Mouse (Mus musculus): Measurements from ENCODE around the gene Nudt9.
"Not testable (repeated sequence)": the region's sequence is repeated elsewhere in the genome, so short reads cannot be mapped to it uniquely, and the experiment has no call there.

The Nudt9 gene

GRCm38 (mm10) chr5:104009421-104009820, 36.7 kb upstream of the Nudt9 start:
- peaks cover 22% of the 10 kb centered on the region for H3K4me1 ChIP-seq (replicated peaks; ENCODE audit: low read depth, low read length)
- TF ChIP-seq POU5F1 (IDR thresholded peaks at IDR 0.05; ENCODE audit: borderline replicate concordance, low read length) (no peak), CTCF (conservative IDR thresholded peaks at IDR 0.05; ENCODE audit: low read length) (no peak), NANOG (IDR thresholded peaks at IDR 0.05; ENCODE audit: borderline replicate concordance, low read length) (no peak)
- H3K4me3 ChIP-seq (replicated peaks; ENCODE audit: low read length): no peak overlapping the region
- no peaks in the 10 kb centered on the region for H3K27me3 ChIP-seq (ENCODE audit: insufficient read depth, low read length)
- H3K9me3 ChIP-seq (ENCODE audit: low read length): no peaks in the 10 kb centered on the region
- peaks cover 70% of the 10 kb centered on the region for H3K36me3 ChIP-seq (ENCODE audit: insufficient read depth, low read length)

GRCm38 (mm10) chr5:104010261-104010660, 35.8 kb upstream of the Nudt9 start:
- no peak for TF ChIP-seq CTCF (conservative IDR thresholded peaks at IDR 0.05; ENCODE audit: low read length)
- no peak for TF ChIP-seq NANOG (IDR thresholded peaks at IDR 0.05; ENCODE audit: borderline replicate concordance, low read length)
- no peak for TF ChIP-seq POU5F1 (IDR thresholded peaks at IDR 0.05; ENCODE audit: borderline replicate concordance, low read length)
- Histone ChIP-seq H3K4me1 (replicated peaks; ENCODE audit: low read depth, low read length) (peaks cover 22% of the 10 kb centered on the region), H3K36me3 (ENCODE audit: insufficient read depth, low read length) (peaks cover 69% of the 10 kb centered on the region), H3K9me3 (ENCODE audit: low read length) (no peaks in the 10 kb centered on the region), H3K4me3 (replicated peaks; ENCODE audit: low read length) (no peak overlapping the region), H3K27me3 (ENCODE audit: insufficient read depth, low read length) (no peaks in the 10 kb centered on the region)

GRCm38 (mm10) chr5:104011419-104011818, 34.7 kb upstream of the Nudt9 start:
- peaks cover 69% of the 10 kb centered on the region for H3K36me3 ChIP-seq (ENCODE audit: insufficient read depth, low read length)
- H3K9me3 ChIP-seq (ENCODE audit: low read length): no peaks in the 10 kb centered on the region
- H3K4me3 ChIP-seq (replicated peaks; ENCODE audit: low read length): no peak overlapping the region
- peaks cover 21% of the 10 kb centered on the region for H3K4me1 ChIP-seq (replicated peaks; ENCODE audit: low read depth, low read length)
- TF ChIP-seq POU5F1 (IDR thresholded peaks at IDR 0.05; ENCODE audit: borderline replicate concordance, low read length) (no peak), NANOG (IDR thresholded peaks at IDR 0.05; ENCODE audit: borderline replicate concordance, low read length) (no peak), CTCF (conservative IDR thresholded peaks at IDR 0.05; ENCODE audit: low read length) (no peak)
- no peaks in the 10 kb centered on the region for H3K27me3 ChIP-seq (ENCODE audit: insufficient read depth, low read length)

- peaks cover 22% of the 10 kb centered on the region for H3K36me3 ChIP-seq (ENCODE audit: insufficient read depth, low read length)
- peaks cover 74% of the 10 kb centered on the region for H3K4me1 ChIP-seq (replicated peaks; ENCODE audit: low read depth, low read length)
- TF ChIP-seq NANOG (IDR thresholded peaks at IDR 0.05; ENCODE audit: borderline replicate concordance, low read length) (peak; percentile 16; the same call in 1 of the 2 replicates), CTCF (conservative IDR thresholded peaks at IDR 0.05; ENCODE audit: low read length) (no peak)
- no peaks in the 10 kb centered on the region for H3K9me3 ChIP-seq (ENCODE audit: low read length)
- no peaks in the 10 kb centered on the region for H3K27me3 ChIP-seq (ENCODE audit: insufficient read depth, low read length)
- H3K4me3 ChIP-seq (replicated peaks; ENCODE audit: low read length): peak within 1 kb of the TSS; percentile 85
Observed at GRCm38 (mm10) chr5:104021597-104022378, 24.3 kb upstream of the Nudt9 start, which contains the start of gene Hsd17b11. Gene Hsd17b11 (minus strand): TSS chr5:104021919.

GRCm38 (mm10) chr5:104022558-104022957, 23.5 kb upstream of the Nudt9 start:
- Histone ChIP-seq H3K4me1 (replicated peaks; ENCODE audit: low read depth, low read length) (peaks cover 75% of the 10 kb centered on the region), H3K4me3 (replicated peaks; ENCODE audit: low read length) (peak overlapping the region; percentile 85), H3K36me3 (ENCODE audit: insufficient read depth, low read length) (peaks cover 14% of the 10 kb centered on the region), H3K27me3 (ENCODE audit: insufficient read depth, low read length) (no peaks in the 10 kb centered on the region), H3K9me3 (ENCODE audit: low read length) (no peaks in the 10 kb centered on the region)
- TF ChIP-seq POU5F1 (IDR thresholded peaks at IDR 0.05; ENCODE audit: borderline replicate concordance, low read length) (no peak), CTCF (conservative IDR thresholded peaks at IDR 0.05; ENCODE audit: low read length) (no peak), NANOG (IDR thresholded peaks at IDR 0.05; ENCODE audit: borderline replicate concordance, low read length) (no peak)

GRCm38 (mm10) chr5:104023289-104024020, 22.7 kb upstream of the Nudt9 start:
- 0 out of 2 replicates have a peak overlapping the region, but pooled peaks have one; percentile 85 for H3K4me3 ChIP-seq (replicated peaks; ENCODE audit: low read length)
- H3K27me3 ChIP-seq (ENCODE audit: insufficient read depth, low read length): no peaks in the 10 kb centered on the region
- H3K9me3 ChIP-seq (ENCODE audit: low read length): no peaks in the 10 kb centered on the region
- peaks cover 70% of the 10 kb centered on the region for H3K4me1 ChIP-seq (replicated peaks; ENCODE audit: low read depth, low read length)
- TF ChIP-seq CTCF (conservative IDR thresholded peaks at IDR 0.05; ENCODE audit: low read length): no peak
- TF ChIP-seq POU5F1 (IDR thresholded peaks at IDR 0.05; ENCODE audit: borderline replicate concordance, low read length): no peak
- no peak for TF ChIP-seq NANOG (IDR thresholded peaks at IDR 0.05; ENCODE audit: borderline replicate concordance, low read length)
- H3K36me3 ChIP-seq (ENCODE audit: insufficient read depth, low read length): peaks cover 5% of the 10 kb centered on the region

- 0 out of 2 replicates have a peak overlapping the region, but pooled peaks have one; percentile 20 for H3K4me3 ChIP-seq (replicated peaks; ENCODE audit: low read length)
- H3K36me3 ChIP-seq (ENCODE audit: insufficient read depth, low read length); H3K27me3 ChIP-seq (ENCODE audit: insufficient read depth, low read length); H3K9me3 ChIP-seq (ENCODE audit: low read length): not testable (repeated sequence)
- H3K4me1 ChIP-seq (replicated peaks; ENCODE audit: low read depth, low read length): peaks cover 62% of the 10 kb centered on the region
Observed at GRCm38 (mm10) chr5:104024193-104024592, 21.9 kb upstream of the Nudt9 start.

- peak overlapping the region; percentile 61 for H3K4me3 ChIP-seq (replicated peaks; ENCODE audit: low read length)
- H3K27me3 ChIP-seq (ENCODE audit: insufficient read depth, low read length): no peaks in the 10 kb centered on the region
- no peaks in the 10 kb centered on the region for H3K9me3 ChIP-seq (ENCODE audit: low read length)
- peaks cover 57% of the 10 kb centered on the region for H3K4me1 ChIP-seq (replicated peaks; ENCODE audit: low read depth, low read length)
- TF ChIP-seq NANOG (IDR thresholded peaks at IDR 0.05; ENCODE audit: borderline replicate concordance, low read length) (no peak), CTCF (conservative IDR thresholded peaks at IDR 0.05; ENCODE audit: low read length) (no peak), POU5F1 (IDR thresholded peaks at IDR 0.05; ENCODE audit: borderline replicate concordance, low read length) (no peak)
- H3K36me3 ChIP-seq (ENCODE audit: insufficient read depth, low read length): no peaks in the 10 kb centered on the region
Observed at GRCm38 (mm10) chr5:104024762-104025161, 21.3 kb upstream of the Nudt9 start.
